Mouse (Mus musculus): ENCODE results near the gene 3110009E18Rik. TPM values are rescaled to one million over a fixed set of nuclear protein-coding genes. Genes with fewer than 3 reads are reported as not detected.

3110009E18Rik gene
- total RNA-seq, 2 experiments from 2014 or later: 6.5 TPM; not detected in 1

DNA sequence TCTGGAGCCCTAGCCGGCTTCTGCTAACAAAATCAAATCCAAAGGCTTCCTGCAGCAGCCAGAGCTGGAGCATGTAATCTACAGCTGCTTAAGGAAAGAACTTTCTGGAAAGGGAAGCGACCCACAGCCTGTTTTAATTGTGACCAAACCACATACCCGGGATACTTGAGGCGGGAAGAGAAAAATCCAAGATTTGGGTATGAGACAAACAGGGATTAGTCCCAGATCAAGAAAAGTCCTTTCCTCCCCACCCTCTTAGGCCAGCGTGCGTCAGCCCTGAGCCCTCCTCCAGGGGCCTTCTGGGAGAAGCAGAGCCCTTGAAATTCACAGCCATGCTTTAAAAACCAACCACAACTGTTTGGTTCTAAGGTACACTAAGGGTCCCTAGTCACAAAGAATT lies 111.2 kb downstream of the 3110009E18Rik start:
- no peak for ATAC-seq (replicated peaks; ENCODE audit: low FRiP score, poor library complexity, severe bottlenecking)

- no peak for ATAC-seq (replicated peaks; ENCODE audit: low FRiP score, poor library complexity, severe bottlenecking)
These were observed 114.7 kb downstream of the 3110009E18Rik start for GRCm38 (mm10) chr1:120235631-120236215.

DNA sequence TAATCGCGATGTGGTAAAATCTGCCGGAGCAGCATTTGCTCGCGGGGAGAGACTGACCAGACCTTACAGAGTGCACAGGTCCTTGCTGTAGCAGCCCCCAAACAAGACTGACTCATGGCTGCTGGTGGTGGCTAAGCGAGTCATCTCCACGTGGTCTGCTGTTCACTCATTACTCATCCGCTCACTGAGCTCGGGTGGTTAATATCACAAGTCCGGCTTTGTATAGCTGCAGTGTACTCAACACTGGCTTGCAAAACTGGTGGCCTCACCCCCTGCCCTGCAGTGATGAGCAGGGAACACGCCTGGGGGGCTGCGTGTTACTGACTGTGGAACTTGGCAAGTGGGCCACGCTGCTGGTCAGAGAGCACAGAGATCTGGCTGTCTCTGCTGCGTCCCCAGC lies 115.4 kb downstream of the 3110009E18Rik start:
- ATAC-seq (replicated peaks; ENCODE audit: low FRiP score, poor library complexity, severe bottlenecking): no peak

DNA sequence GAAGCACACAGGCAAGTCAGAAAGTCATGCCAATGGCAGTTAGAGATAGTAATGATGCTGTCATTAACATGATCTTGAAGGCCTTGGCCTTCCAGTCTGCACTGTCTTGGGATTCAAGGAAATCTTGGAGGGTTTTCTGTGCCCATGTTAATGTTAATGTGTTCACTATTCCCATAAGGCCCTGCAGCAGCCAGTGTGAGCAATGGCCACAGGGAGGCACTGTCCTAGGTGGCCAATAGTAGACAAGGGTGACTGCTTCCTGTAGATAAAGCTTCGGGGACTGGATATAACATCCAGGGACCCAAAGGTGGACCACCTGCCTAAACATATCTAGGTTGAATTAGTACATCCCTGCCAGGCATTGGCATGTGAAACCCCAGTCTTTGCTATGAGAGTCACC lies 116.1 kb downstream of the 3110009E18Rik start:
- ATAC-seq (replicated peaks; ENCODE audit: low FRiP score, poor library complexity, severe bottlenecking): no peak

Other genes starting within 250 kb of the 3110009E18Rik start
- 1.5 and 1.9 TPM in 2 replicates for gene Tmem177, start 208.0 kb upstream of the 3110009E18Rik start, total RNA-seq (2015; ENCODE audit: low replicate concordance)
- 1.7 and 2.9 TPM in 2 replicates for gene Tmem177, start 208.0 kb upstream of the 3110009E18Rik start, total RNA-seq (2017; ENCODE audit: low replicate concordance)
- not detected in 2 replicates for gene Cfap221, start 124.0 kb upstream of the 3110009E18Rik start, total RNA-seq (2015; ENCODE audit: low replicate concordance)
- gene Cfap221, start 124.0 kb upstream of the 3110009E18Rik start, total RNA-seq (2017; ENCODE audit: low replicate concordance): not detected in 2 replicates
- not detected in 2 replicates for gene Sctr, start 114.3 kb upstream of the 3110009E18Rik start, total RNA-seq (2015; ENCODE audit: low replicate concordance)
- gene Sctr, start 114.3 kb upstream of the 3110009E18Rik start, total RNA-seq (2017; ENCODE audit: low replicate concordance): not detected in 2 replicates
- gene Tmem37, start 47.1 kb upstream of the 3110009E18Rik start, total RNA-seq (2015; ENCODE audit: low replicate concordance): 1.5 TPM in 1 of 2 replicates, not detected in the other
- gene Tmem37, start 47.1 kb upstream of the 3110009E18Rik start, total RNA-seq (2017; ENCODE audit: low replicate concordance): not detected in 2 replicates
- gene Dbi, start 109 bp upstream of the 3110009E18Rik start, total RNA-seq (2015; ENCODE audit: low replicate concordance): 59.9 and 82.1 TPM in 2 replicates
- 73.0 and 77.2 TPM in 2 replicates for gene Dbi, start 109 bp upstream of the 3110009E18Rik start, total RNA-seq (2017; ENCODE audit: low replicate concordance)
- gene Steap3, start 151.5 kb downstream of the 3110009E18Rik start, total RNA-seq (2015; ENCODE audit: low replicate concordance): 6.3 and 11.7 TPM in 2 replicates
- gene Steap3, start 151.5 kb downstream of the 3110009E18Rik start, total RNA-seq (2017; ENCODE audit: low replicate concordance): 6.1 and 6.4 TPM in 2 replicates
- gene C1ql2, start 219.4 kb downstream of the 3110009E18Rik start, total RNA-seq (2015; ENCODE audit: low replicate concordance): not detected in 2 replicates
- gene C1ql2, start 219.4 kb downstream of the 3110009E18Rik start, total RNA-seq (2017; ENCODE audit: low replicate concordance): not detected in 2 replicates

Measured in erythroblast, adult 5-6 weeks (primary cell).